Comparison of ENCODE assay signal across 9 mouse cellular contexts in genomic region chr8:22228621-22229020, GRCm38 (mm10). TPM values are rescaled to one million over a fixed set of nuclear protein-coding genes. Genes with fewer than 3 reads are reported as not detected.
DNase-seq lines count a peak whose midpoint lies in the region; ATAC-seq lines count a peak whose summit lies in the region.
"Had no signal": no experiment of that assay in that cellular context is flagged by ENCODE, and none has a peak within 500 bp of the region (broad histone marks: within the 10 kb centered on the region; RNA-seq: fewer than 3 reads in every experiment).

No protein-coding gene starts in this region.

- peak overlapping the region; percentile 76 for H3K9ac ChIP-seq in heart, embryonic 14.5 days (ENCODE audit: low read length)
- H3K9ac ChIP-seq in lung, embryonic 15.5 days = peak overlapping the region; percentile 12; the same call in 1 of the 2 replicates

- peak overlapping the region; percentile 85 for H3K4me2 ChIP-seq in heart, embryonic 14.5 days (ENCODE audit: low read length)
- peak overlapping the region; percentile 91 for H3K4me2 ChIP-seq in lung, embryonic 15.5 days

- no peaks in the 10 kb centered on the region for H3K36me3 ChIP-seq in heart, embryonic 14.5 days (ENCODE audit: control insufficient read depth, insufficient read depth, low read length)
- no peaks in the 10 kb centered on the region for H3K36me3 ChIP-seq in lung, embryonic 15.5 days

- peak overlapping the region; percentile 70 to 76 for H3K27ac ChIP-seq in heart, embryonic 14.5 days (replicated peaks in 1 of 2; ENCODE audit: control insufficient read depth in 1 of 2, insufficient read depth in 1 of 2, low read depth in 2 of 2, low read length in 2 of 2)
- H3K27ac ChIP-seq in lung, embryonic 15.5 days = peak overlapping the region; percentile 41

- ATAC-seq in heart, embryonic 14.5 days (ENCODE audit: insufficient number of reproducible peaks, insufficient read depth, low FRiP score, low read depth) = 0 out of 2 replicates have a peak, but pooled peaks have one; percentile 9
- no peak for ATAC-seq in lung, embryonic 15.5 days (ENCODE audit: borderline replicate concordance, extremely low read depth, low FRiP score, low TSS enrichment)

- peak overlapping the region; percentile 23 to 69 for H3K4me3 ChIP-seq in heart, embryonic 14.5 days (ENCODE audit: control insufficient read depth in 1 of 2, insufficient read depth in 1 of 2, low read depth in 1 of 2, low read length in 2 of 2)
- peak overlapping the region; percentile 57 for H3K4me3 ChIP-seq in lung, embryonic 15.5 days

- no peaks in the 10 kb centered on the region; a peak in 1 of 4 replicates for H3K4me1 ChIP-seq in heart, embryonic 14.5 days (ENCODE audit: control insufficient read depth in 2 of 2, insufficient read depth in 2 of 2, low read length in 2 of 2)
- peaks cover 7% of the 10 kb centered on the region; the same call in 1 of the 2 replicates for H3K4me1 ChIP-seq in lung, embryonic 15.5 days

- H3K9me3 ChIP-seq in heart, embryonic 14.5 days (ENCODE audit: control insufficient read depth, low read length) = no peaks in the 10 kb centered on the region
- no peaks in the 10 kb centered on the region for H3K9me3 ChIP-seq in lung, embryonic 15.5 days

- peaks cover 4% of the 10 kb centered on the region; the same call in 1 of the 2 replicates for H3K27me3 ChIP-seq in heart, embryonic 14.5 days (ENCODE audit: control insufficient read depth, insufficient read depth, low read length)
- no peaks in the 10 kb centered on the region for H3K27me3 ChIP-seq in lung, embryonic 15.5 days

- 36% methylated on average over 7 of the region's 7 CpGs for WGBS in heart, embryonic 14.5 days
- 39% methylated on average over 7 of the region's 7 CpGs for WGBS in lung, embryonic 15.5 days

- peak; percentile 5 for DNase-seq in adrenal gland, adult 2 months
- no peak for DNase-seq in adrenal gland, postnatal 25 days
- DNase-seq in 416B (ENCODE audit: low read depth) = peak; percentile 77
- DNase-seq in ovary, postnatal 14 days (ENCODE audit: low spot score) = no peak
- no peak for DNase-seq in gastrocnemius, adult 18-20 months (ENCODE audit: low spot score)
- no peak for DNase-seq in cerebellum, postnatal 14 days

RNA-seq across cellular contexts. Expression of gene Thsd1, which starts 1.5 kb away (rescaled TPM):
- total RNA-seq in adrenal gland, adult 2 months (2021) = 1 to 10 TPM; 2.2 to 3.6 TPM
- 2.2 and 2.5 TPM in 2 replicates for polyA plus RNA-seq in adrenal gland, adult 2 months (2012; rRNA removed)
- 3.7 and 4.3 TPM in 2 replicates for total RNA-seq in adrenal gland, postnatal 25 days (2021)
- 17.3 and 17.8 TPM in 2 replicates for polyA plus RNA-seq in heart, embryonic 14.5 days (2014; fragmentation: Nextera tagmentation; extraction: Ambion mirVana)
- polyA plus RNA-seq in lung, embryonic 15.5 days (2015; fragmentation: Nextera tagmentation; extraction: Ambion mirVana) = 30.8 and 31.2 TPM in 2 replicates
- 1 to 10 TPM in 1 of 2 experiments, under 1 TPM in 1; 0.89 to 1.3 TPM for total RNA-seq in gastrocnemius, adult 18-20 months (2021)

RNA-seq across cellular contexts. Expression of gene Vps36, which starts 36.0 kb away (rescaled TPM):
- total RNA-seq in adrenal gland, adult 2 months (2021) = 10 to 100 TPM; 29.9 to 36.2 TPM
- polyA plus RNA-seq in adrenal gland, adult 2 months (2012; rRNA removed) = 5.2 and 5.7 TPM in 2 replicates
- total RNA-seq in adrenal gland, postnatal 25 days (2021) = 35.5 and 40.7 TPM in 2 replicates
- 22.4 and 24.2 TPM in 2 replicates for polyA plus RNA-seq in heart, embryonic 14.5 days (2014; fragmentation: Nextera tagmentation; extraction: Ambion mirVana)
- 43.9 and 47.6 TPM in 2 replicates for polyA plus RNA-seq in lung, embryonic 15.5 days (2015; fragmentation: Nextera tagmentation; extraction: Ambion mirVana)
- 10 to 100 TPM; 25.5 to 26.3 TPM for total RNA-seq in gastrocnemius, adult 18-20 months (2021)

RNA-seq across cellular contexts. Expression of gene Ckap2, which starts 43.0 kb away (rescaled TPM):
- 1 to 10 TPM; 1.9 to 3.1 TPM for total RNA-seq in adrenal gland, adult 2 months (2021)
- 0.58 and 0.78 TPM in 2 replicates for polyA plus RNA-seq in adrenal gland, adult 2 months (2012; rRNA removed)
- total RNA-seq in adrenal gland, postnatal 25 days (2021) = 7.6 and 10.7 TPM in 2 replicates
- polyA plus RNA-seq in heart, embryonic 14.5 days (2014; fragmentation: Nextera tagmentation; extraction: Ambion mirVana) = 34.9 and 36.5 TPM in 2 replicates
- polyA plus RNA-seq in lung, embryonic 15.5 days (2015; fragmentation: Nextera tagmentation; extraction: Ambion mirVana) = 51.8 and 56.0 TPM in 2 replicates
- under 1 TPM; 0.21 to 0.23 TPM for total RNA-seq in gastrocnemius, adult 18-20 months (2021)

RNA-seq across cellular contexts. Expression of gene Tpte, which starts 54.6 kb away (rescaled TPM):
- not detected for total RNA-seq in adrenal gland, adult 2 months (2021)
- 0.04 TPM in 1 of 2 replicates, not detected in the other for polyA plus RNA-seq in adrenal gland, adult 2 months (2012; rRNA removed)
- not detected in 2 replicates for total RNA-seq in adrenal gland, postnatal 25 days (2021)
- polyA plus RNA-seq in heart, embryonic 14.5 days (2014; fragmentation: Nextera tagmentation; extraction: Ambion mirVana) = not detected in 2 replicates
- not detected in 2 replicates for polyA plus RNA-seq in lung, embryonic 15.5 days (2015; fragmentation: Nextera tagmentation; extraction: Ambion mirVana)
- total RNA-seq in gastrocnemius, adult 18-20 months (2021) = not detected
- total RNA-seq: neutrophil, adult 5-6 weeks had no signal

Comparison
In these comparisons a context has a peak if more than half of its experiments do, and no peak if none do; other contexts are left out.
1. DNase-seq: peak in adrenal gland, adult 2 months (single experiment) and 416B (single experiment); none in adrenal gland, postnatal 25 days (single experiment), ovary, postnatal 14 days (single experiment), gastrocnemius, adult 18-20 months (single experiment) and cerebellum, postnatal 14 days (0 of 2).